Mouse (Mus musculus) olfactory bulb, adult 2 months (tissue): ENCODE results near the gene Zfp593.

ENCODE experiments used
- CTCF ChIP-seq: fragments of 200-500 bp; IDR thresholded peaks from 2 replicates; pipeline ENCODE4 v1.5.1; 2012; ENCODE audit warnings: low read depth, mild to moderate bottlenecking, low read length, moderate library complexity; ENCODE audit not compliant: insufficient read depth
- POLR2A ChIP-seq: fragments of 200-500 bp; IDR thresholded peaks from 2 replicates; pipeline ENCODE4 v1.6.1; 2012; ENCODE audit warnings: mild to moderate bottlenecking, low read depth, low read length, moderate library complexity; ENCODE audit not compliant: insufficient read depth

GRCm38 (mm10) chr4:134257198-134258009, 12.0 kb upstream of the Zfp593 start:
- TF ChIP-seq CTCF, result no peak
- no peak for TF ChIP-seq POLR2A
